Mouse (Mus musculus): ENCODE results near the gene Fbf1. TPM values are rescaled to one million over a fixed set of nuclear protein-coding genes. Genes with fewer than 3 reads are reported as not detected.
"Not testable (repeated sequence)": the region's sequence is repeated elsewhere in the genome, so short reads cannot be mapped to it uniquely, and the experiment has no call there.

The Fbf1 gene
- total RNA-seq, 1 experiment from 2014 or later: 12.9 TPM

DNA sequence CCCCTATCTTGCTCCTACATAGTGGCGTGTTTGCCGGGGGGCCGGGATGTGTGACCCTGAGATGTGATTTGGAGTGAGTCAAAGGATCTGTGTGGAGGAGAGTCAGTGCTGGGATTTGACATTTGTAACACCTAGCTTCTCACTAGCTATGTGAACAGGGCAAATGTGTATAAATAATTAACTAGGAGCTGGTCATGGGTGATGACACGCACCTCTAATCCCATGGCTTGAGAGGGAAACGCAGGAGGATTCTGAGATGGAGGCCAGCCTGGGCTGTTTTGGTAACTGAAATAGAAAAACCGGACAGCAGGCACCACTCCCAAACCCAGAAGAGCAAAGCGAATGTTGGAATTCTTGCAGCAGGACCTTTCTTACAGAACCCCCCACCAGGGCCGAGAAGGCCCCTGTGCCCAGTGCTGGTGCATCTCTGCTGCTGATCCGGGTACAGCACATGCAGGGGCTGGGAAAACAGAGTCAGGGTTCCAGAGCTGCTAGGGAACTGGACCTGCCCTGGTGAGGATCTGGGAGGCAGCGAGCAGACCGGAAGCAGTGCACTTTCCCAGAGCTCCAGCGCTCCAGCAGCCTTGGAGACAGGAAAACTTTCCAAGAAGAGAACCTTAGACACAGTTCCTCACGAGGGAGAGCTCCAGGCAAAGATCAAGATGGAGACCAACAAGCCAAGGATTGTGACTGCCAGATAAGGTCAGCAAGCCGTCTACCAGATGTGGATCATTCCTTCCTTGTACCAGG, 69.1 kb downstream of the Fbf1 start:
- no peak for ATAC-seq (replicated peaks; ENCODE audit: insufficient number of reproducible peaks, low FRiP score, low TSS enrichment, poor library complexity, severe bottlenecking)

GRCm38 (mm10) chr11:116096213-116097108, 71.5 kb downstream of the Fbf1 start:
- 0 out of 2 replicates have a peak, but pooled peaks have one; percentile 36 for ATAC-seq (replicated peaks; ENCODE audit: insufficient number of reproducible peaks, low FRiP score, low TSS enrichment, poor library complexity, severe bottlenecking)

- ATAC-seq (replicated peaks; ENCODE audit: insufficient number of reproducible peaks, low FRiP score, low TSS enrichment, poor library complexity, severe bottlenecking): no peak
Observed at GRCm38 (mm10) chr11:116095573-116095972, 72.4 kb downstream of the Fbf1 start.

DNA sequence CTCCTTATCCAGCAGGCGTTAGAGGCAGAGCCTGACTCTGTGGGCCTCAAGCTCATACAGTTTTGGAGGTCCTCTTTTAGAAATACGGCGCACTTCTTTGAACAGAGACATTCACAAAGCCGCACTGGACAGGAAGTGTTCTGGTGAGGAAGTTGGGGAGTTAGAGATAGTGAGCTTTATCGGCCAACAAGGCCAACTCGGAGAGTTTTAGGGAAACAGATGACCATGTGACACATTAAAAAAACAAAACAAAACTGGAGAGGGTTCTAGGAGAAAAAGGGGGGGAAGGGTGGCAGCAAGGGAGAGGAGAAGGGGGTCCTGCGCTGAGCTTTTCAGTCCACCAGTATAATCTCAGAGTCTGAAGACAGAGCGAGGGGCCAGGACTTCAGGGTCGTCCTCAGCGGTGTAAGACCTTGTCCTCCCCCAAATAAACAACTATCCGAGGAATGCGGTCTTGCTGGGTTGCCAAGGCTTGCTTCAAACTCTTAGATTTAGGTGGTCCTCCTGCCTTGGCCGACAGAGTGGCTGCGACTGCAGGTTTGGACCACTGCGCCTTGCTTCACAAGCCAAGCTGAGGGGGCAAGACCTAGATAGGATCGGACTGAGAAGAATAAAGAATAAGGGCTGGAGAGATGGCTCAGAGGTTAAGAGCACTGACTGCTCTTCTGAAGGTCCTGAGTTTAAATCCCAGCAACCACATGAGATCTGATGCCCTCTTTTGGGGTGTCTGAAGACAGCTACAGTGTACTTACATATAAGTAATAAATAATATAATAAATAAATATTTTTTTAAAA, 74.0 kb downstream of the Fbf1 start:
- ATAC-seq (replicated peaks; ENCODE audit: insufficient number of reproducible peaks, low FRiP score, low TSS enrichment, poor library complexity, severe bottlenecking): peak; percentile 55

DNA sequence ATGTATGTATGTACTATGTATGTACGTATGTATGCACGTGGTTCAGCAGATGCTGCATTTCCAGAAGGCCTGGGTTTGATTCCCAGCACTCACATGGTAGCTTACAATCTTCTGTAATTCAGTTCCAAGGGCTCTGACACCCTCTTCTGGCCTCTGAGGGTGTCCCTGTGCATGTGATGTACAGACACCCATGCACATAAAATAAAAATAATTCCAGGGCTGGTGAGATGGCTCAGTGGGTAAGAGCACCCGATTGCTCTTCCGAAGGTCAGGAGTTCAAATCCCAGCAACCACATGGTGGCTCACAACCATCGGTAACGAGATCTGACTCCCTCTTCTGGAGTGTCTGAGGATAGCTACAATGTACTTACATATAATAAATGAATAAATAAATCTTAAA, 75.0 kb downstream of the Fbf1 start:
- ATAC-seq (replicated peaks; ENCODE audit: insufficient number of reproducible peaks, low FRiP score, low TSS enrichment, poor library complexity, severe bottlenecking): not testable (repeated sequence)

Other genes with a start within 250 kb of the Fbf1 start
- gene Sap30bp, start 234.9 kb downstream of the Fbf1 start, total RNA-seq (2017): 109 to 210 TPM (median 121 TPM) in 3 replicates
- 16.2 to 25.6 TPM (median 23.2 TPM) in 3 replicates for gene Recql5, start 234.7 kb downstream of the Fbf1 start, total RNA-seq (2017)
- not detected in 3 replicates for gene Itgb4, start 193.5 kb downstream of the Fbf1 start, total RNA-seq (2017)
- 3.6 to 6.4 TPM (median 5.8 TPM) in 3 replicates for gene Galk1, start 155.4 kb downstream of the Fbf1 start, total RNA-seq (2017)
- gene H3f3b, start 140.2 kb downstream of the Fbf1 start, total RNA-seq (2017): 1,370 to 2,118 TPM (median 2,068 TPM) in 3 replicates
- gene Unk, start 137.8 kb downstream of the Fbf1 start, total RNA-seq (2017): 8.3 to 18.3 TPM (median 11.6 TPM) in 3 replicates
- gene Unc13d, start 90.2 kb downstream of the Fbf1 start, total RNA-seq (2017): 27.7 to 53.1 TPM (median 29.1 TPM) in 3 replicates
- 59.0 to 73.8 TPM (median 62.7 TPM) in 3 replicates for gene Wbp2, start 81.2 kb downstream of the Fbf1 start, total RNA-seq (2017)
- not detected in 3 replicates for gene Trim47, start 41.0 kb downstream of the Fbf1 start, total RNA-seq (2017)
- gene Trim65, start 37.0 kb downstream of the Fbf1 start, total RNA-seq (2017): 13.9 to 23.1 TPM (median 20.1 TPM) in 3 replicates
- 10.7 to 28.4 TPM (median 15.3 TPM) in 3 replicates for gene Mrpl38, start 29.3 kb downstream of the Fbf1 start, total RNA-seq (2017)
- 27.4 to 31.3 TPM (median 30.8 TPM) in 3 replicates for gene Ten1, start 30.7 kb upstream of the Fbf1 start, total RNA-seq (2017)
- 26.1 to 35.6 TPM (median 28.5 TPM) in 3 replicates for gene Acox1, start 30.9 kb upstream of the Fbf1 start, total RNA-seq (2017)
- 0.21 TPM in 1 of 3 replicates, not detected in the others for gene Evpl, start 69.9 kb upstream of the Fbf1 start, total RNA-seq (2017)
- 18.0 to 34.3 TPM (median 25.7 TPM) in 3 replicates for gene Srp68, start 106.1 kb upstream of the Fbf1 start, total RNA-seq (2017)
- not detected in 3 replicates for gene Galr2, start 112.8 kb upstream of the Fbf1 start, total RNA-seq (2017)
- gene Exoc7, start 139.1 kb upstream of the Fbf1 start, total RNA-seq (2017): 39.7 to 67.5 TPM (median 48.1 TPM) in 3 replicates
- gene Foxj1, start 167.2 kb upstream of the Fbf1 start, total RNA-seq (2017): 0.19 to 0.39 TPM in 2 of 3 replicates, not detected in the other
- gene Rnf157, start 244.9 kb upstream of the Fbf1 start, total RNA-seq (2017): 8.3 to 42.3 TPM (median 19.1 TPM) in 3 replicates